Mouse (Mus musculus) spleen, postnatal 36 days (tissue): Measurements from ENCODE around the gene Itpr1.
A peak's percentile ranks its signal among the peaks of the same experiment; 100 is the strongest.

Source experiments
- DNase-seq, 2 experiments: peaks; one replicate each; pipeline ENCODE4 v3.0.0; 2022; ENCODE audit warnings: low spot score in 2 of 2, mixed read lengths in 1 of 2

The Itpr1 gene

GRCm38 (mm10) chr6:108324464-108325025, 111.6 kb downstream of the Itpr1 start:
- no peak for DNase-seq

- DNase-seq, result no peak
Measured at GRCm38 (mm10) chr6:108325400-108325799, 112.5 kb downstream of the Itpr1 start.

- no peak for DNase-seq
Measured at GRCm38 (mm10) chr6:108325948-108326411, 113.1 kb downstream of the Itpr1 start.

GRCm38 (mm10) chr6:108326751-108327161, 113.9 kb downstream of the Itpr1 start:
- DNase-seq, result no peak

- DNase-seq, result peak; percentile 42 to 51
Measured at GRCm38 (mm10) chr6:108327561-108327960, 114.7 kb downstream of the Itpr1 start.

GRCm38 (mm10) chr6:108328296-108328695, 115.4 kb downstream of the Itpr1 start:
- no peak for DNase-seq

- no peak for DNase-seq
Measured at GRCm38 (mm10) chr6:108330461-108330860, 117.6 kb downstream of the Itpr1 start.

GRCm38 (mm10) chr6:108331268-108331667, 118.4 kb downstream of the Itpr1 start:
- DNase-seq, result no peak

GRCm38 (mm10) chr6:108334059-108334458, 121.2 kb downstream of the Itpr1 start:
- no peak for DNase-seq

GRCm38 (mm10) chr6:108335202-108335823, 122.4 kb downstream of the Itpr1 start:
- DNase-seq, result no peak

- no peak for DNase-seq
Measured at GRCm38 (mm10) chr6:108336506-108336905, 123.6 kb downstream of the Itpr1 start.

GRCm38 (mm10) chr6:108337289-108337688, 124.4 kb downstream of the Itpr1 start:
- no peak for DNase-seq

GRCm38 (mm10) chr6:108338362-108338761, 125.5 kb downstream of the Itpr1 start:
- DNase-seq, result no peak

- DNase-seq, result no peak
Measured at GRCm38 (mm10) chr6:108342989-108343388, 130.1 kb downstream of the Itpr1 start.

- DNase-seq, result no peak
Measured at GRCm38 (mm10) chr6:108343781-108344310, 130.9 kb downstream of the Itpr1 start.

- no peak for DNase-seq
Measured at GRCm38 (mm10) chr6:108350801-108351200, 137.9 kb downstream of the Itpr1 start.

GRCm38 (mm10) chr6:108351998-108352397, 139.1 kb downstream of the Itpr1 start:
- DNase-seq, result no peak

- DNase-seq, result no peak
Measured at GRCm38 (mm10) chr6:108367412-108367811, 154.5 kb downstream of the Itpr1 start.

- no peak for DNase-seq
Measured at GRCm38 (mm10) chr6:108369031-108369430, 156.1 kb downstream of the Itpr1 start.

GRCm38 (mm10) chr6:108371347-108371893, 158.5 kb downstream of the Itpr1 start:
- no peak for DNase-seq

GRCm38 (mm10) chr6:108374019-108374418, 161.1 kb downstream of the Itpr1 start:
- no peak for DNase-seq

GRCm38 (mm10) chr6:108379041-108379440, 166.1 kb downstream of the Itpr1 start:
- DNase-seq, result no peak

GRCm38 (mm10) chr6:108380209-108380608, 167.3 kb downstream of the Itpr1 start:
- no peak for DNase-seq
